Mouse (Mus musculus) embryonic facial prominence, embryonic 15.5 days (tissue): ENCODE measurements around the gene Hoxa9. TPM values are rescaled to one million over a fixed set of nuclear protein-coding genes. Genes with fewer than 3 reads are reported as not detected.

Experiments
- ATAC-seq: fragments of 200-750 bp; cut with Nextera tagmentation; 2 replicates; pipeline ENCODE4 v1.8.0; 2017; ENCODE audit warnings: low read depth, moderate TSS enrichment; ENCODE audit not compliant: insufficient number of reproducible peaks, low FRiP score, low TSS enrichment
- H3K27ac ChIP-seq: fragments of 300-500 bp; sonication (generic); replicated peaks from 2 replicates; pipeline ENCODE4 v1.5.1; 2015; ENCODE audit warnings: mild to moderate bottlenecking, inconsistent platforms
- H3K27me3 ChIP-seq: fragments of 300-500 bp; sonication (generic); 2 replicates; pipeline ENCODE4 v1.6.1; 2015; ENCODE audit warnings: inconsistent platforms
- H3K36me3 ChIP-seq: fragments of 300-500 bp; sonication (generic); 2 replicates; pipeline ENCODE4 v1.6.1; 2015; ENCODE audit warnings: mild to moderate bottlenecking, inconsistent platforms
- H3K4me1 ChIP-seq: fragments of 300-500 bp; sonication (generic); 2 replicates; pipeline ENCODE4 v1.6.1; 2015; ENCODE audit warnings: inconsistent platforms
- H3K4me2 ChIP-seq: fragments of 300-500 bp; sonication (generic); replicated peaks from 2 replicates; pipeline ENCODE4 v1.6.1; 2015; ENCODE audit warnings: mild to moderate bottlenecking, inconsistent platforms
- H3K4me3 ChIP-seq: fragments of 300-500 bp; sonication (generic); replicated peaks from 2 replicates; pipeline ENCODE4 v1.5.1; 2015; ENCODE audit warnings: mild to moderate bottlenecking, inconsistent platforms
- H3K9ac ChIP-seq: fragments of 300-500 bp; sonication (generic); 2 replicates; pipeline ENCODE4 v1.6.1; 2015; ENCODE audit warnings: inconsistent platforms
- H3K9me3 ChIP-seq: fragments of 300-500 bp; sonication (generic); replicated peaks from 2 replicates; pipeline ENCODE4 v1.6.1; 2016; ENCODE audit warnings: inconsistent platforms
- WGBS: fragments of 180-500 bp; shearing (Covaris S2); methylation state at CpG from one replicate; pipeline ENCODE4 v1.1.7; 2015; 5-methylcytosine and 5-hydroxymethylcytosine counted together
- polyA plus RNA-seq: library from polyadenylated mRNA; unstranded; fragments of >200 nt; fragmentation: Nextera tagmentation; extraction: Ambion mirVana; gene quantifications from 2 replicates; pipeline ENCODE4 v1.2.1, GENCODE M21; 2015

Gene Hoxa9
- polyA plus RNA-seq, 1 experiment from 2014 or later, result 0.13 TPM

- Histone ChIP-seq H3K4me1 (peaks cover 27% of the 10 kb centered on the region; the same call in 1 of the 2 replicates), H3K9ac (no peak overlapping the region), H3K36me3 (no peaks in the 10 kb centered on the region), H3K27ac (no peak overlapping the region), H3K9me3 (no peaks in the 10 kb centered on the region), H3K27me3 (peaks cover 97% of the 10 kb centered on the region), H3K4me2 (no peak overlapping the region), H3K4me3 (no peak overlapping the region)
- WGBS, result 5% methylated on average over 24 of the region's 24 CpGs
- no peak for ATAC-seq
These were observed 6.7 kb downstream of the Hoxa9 start for GRCm38 (mm10) chr6:52223939-52224760.

- Histone ChIP-seq H3K36me3 (no peaks in the 10 kb centered on the region), H3K4me1 (peaks cover 26% of the 10 kb centered on the region; the same call in 1 of the 2 replicates), H3K4me2 (no peak overlapping the region), H3K9ac (no peak overlapping the region), H3K9me3 (no peaks in the 10 kb centered on the region), H3K27ac (no peak overlapping the region), H3K4me3 (no peak overlapping the region), H3K27me3 (peaks cover 100% of the 10 kb centered on the region)
- 24% methylated on average over 13 of the region's 13 CpGs for WGBS
- no peak for ATAC-seq
These were observed 8.2 kb downstream of the Hoxa9 start for GRCm38 (mm10) chr6:52222729-52223128.

GRCm38 (mm10) chr6:52221993-52222685 is 8.8 kb downstream of the Hoxa9 start:
- Histone ChIP-seq H3K9ac (no peak overlapping the region), H3K27ac (no peak overlapping the region), H3K36me3 (no peaks in the 10 kb centered on the region), H3K4me1 (peaks cover 31% of the 10 kb centered on the region), H3K4me2 (peak overlapping the region; percentile 96), H3K27me3 (peaks cover 100% of the 10 kb centered on the region), H3K4me3 (peak overlapping the region; percentile 52), H3K9me3 (no peaks in the 10 kb centered on the region)
- 9% methylated on average over 21 of the region's 21 CpGs for WGBS
- ATAC-seq, result no peak

GRCm38 (mm10) chr6:52221337-52221992 is 9.4 kb downstream of the Hoxa9 start, which contains the start of gene Hoxa7:
Hoxa7 (minus strand) TSS chr6:52221854.
- Histone ChIP-seq H3K27ac (no peak within 1 kb of the TSS), H3K4me2 (peak within 1 kb of the TSS; percentile 96), H3K4me3 (peak within 1 kb of the TSS; percentile 52), H3K9ac (no peak within 1 kb of the TSS), H3K27me3 (peaks cover 100% of the 10 kb centered on the region), H3K9me3 (no peaks in the 10 kb centered on the region), H3K4me1 (peaks cover 37% of the 10 kb centered on the region), H3K36me3 (no peaks in the 10 kb centered on the region)
- WGBS, result 2% methylated on average over 46 of the region's 46 CpGs
- ATAC-seq, result 0 out of 2 replicates have a peak, but pooled peaks have one; percentile 22

GRCm38 (mm10) chr6:52220865-52221310 is 10.0 kb downstream of the Hoxa9 start:
- H3K36me3 ChIP-seq, result no peaks in the 10 kb centered on the region
- H3K4me2 ChIP-seq, result peak overlapping the region; percentile 96
- no peak overlapping the region for H3K27ac ChIP-seq
- no peaks in the 10 kb centered on the region for H3K9me3 ChIP-seq
- 9% methylated on average over 12 of the region's 12 CpGs for WGBS
- H3K4me3 ChIP-seq, result peak overlapping the region; percentile 52
- no peak overlapping the region for H3K9ac ChIP-seq
- ATAC-seq, result no peak
- H3K27me3 ChIP-seq, result peaks cover 100% of the 10 kb centered on the region
- peaks cover 34% of the 10 kb centered on the region for H3K4me1 ChIP-seq

GRCm38 (mm10) chr6:52220003-52220864 is 10.7 kb downstream of the Hoxa9 start:
- no peaks in the 10 kb centered on the region for H3K9me3 ChIP-seq
- no peak overlapping the region for H3K4me2 ChIP-seq
- no peaks in the 10 kb centered on the region for H3K36me3 ChIP-seq
- H3K9ac ChIP-seq, result no peak overlapping the region
- WGBS, result 23% methylated on average over 32 of the region's 32 CpGs
- H3K27ac ChIP-seq, result no peak overlapping the region
- H3K27me3 ChIP-seq, result peaks cover 100% of the 10 kb centered on the region
- H3K4me3 ChIP-seq, result 0 out of 2 replicates have a peak overlapping the region, but pooled peaks have one; percentile 52
- H3K4me1 ChIP-seq, result peaks cover 30% of the 10 kb centered on the region
- ATAC-seq, result no peak

- no peak overlapping the region for H3K4me2 ChIP-seq
- H3K36me3 ChIP-seq, result no peaks in the 10 kb centered on the region
- H3K27ac ChIP-seq, result no peak overlapping the region
- H3K4me1 ChIP-seq, result peaks cover 26% of the 10 kb centered on the region
- WGBS, result 32% methylated on average over 9 of the region's 9 CpGs
- no peaks in the 10 kb centered on the region for H3K9me3 ChIP-seq
- no peak for ATAC-seq
- H3K4me3 ChIP-seq, result no peak overlapping the region
- no peak overlapping the region for H3K9ac ChIP-seq
- H3K27me3 ChIP-seq, result peaks cover 100% of the 10 kb centered on the region
These were observed 11.5 kb downstream of the Hoxa9 start for GRCm38 (mm10) chr6:52219234-52219942.

GRCm38 (mm10) chr6:52218643-52219215 is 12.2 kb downstream of the Hoxa9 start:
- no peaks in the 10 kb centered on the region for H3K9me3 ChIP-seq
- H3K4me3 ChIP-seq, result no peak overlapping the region
- H3K4me1 ChIP-seq, result peaks cover 26% of the 10 kb centered on the region
- no peak overlapping the region for H3K4me2 ChIP-seq
- H3K36me3 ChIP-seq, result no peaks in the 10 kb centered on the region
- no peak overlapping the region for H3K9ac ChIP-seq
- no peak for ATAC-seq
- 10% methylated on average over 14 of the region's 14 CpGs for WGBS
- H3K27me3 ChIP-seq, result peaks cover 100% of the 10 kb centered on the region
- no peak overlapping the region for H3K27ac ChIP-seq

GRCm38 (mm10) chr6:52217895-52218642 is 12.8 kb downstream of the Hoxa9 start:
- ATAC-seq, result no peak
- peak overlapping the region; percentile 37 for H3K4me2 ChIP-seq

More at GRCm38 (mm10) chr6:52217895-52218642, 12.8 kb downstream of the Hoxa9 start:
- H3K4me1 ChIP-seq, result peaks cover 27% of the 10 kb centered on the region
- H3K27me3 ChIP-seq, result peaks cover 100% of the 10 kb centered on the region
- no peak overlapping the region for H3K27ac ChIP-seq
- peak overlapping the region; percentile 29 for H3K4me3 ChIP-seq
- no peaks in the 10 kb centered on the region for H3K36me3 ChIP-seq
- WGBS, result 4% methylated on average over 23 of the region's 23 CpGs
- no peak overlapping the region for H3K9ac ChIP-seq
- H3K9me3 ChIP-seq, result no peaks in the 10 kb centered on the region
